Mouse (Mus musculus) megakaryocyte, adult 5-6 weeks (primary cell): ENCODE results near the gene Gm42878. TPM values are rescaled to one million over a fixed set of nuclear protein-coding genes. Genes with fewer than 3 reads are reported as not detected.
A peak's percentile ranks its signal among the peaks of the same experiment; 100 is the strongest.

Source experiments
- ATAC-seq: 2 replicates; pipeline ENCODE4 v1.8.0; 2016; ENCODE audit warnings: mild to moderate bottlenecking, inconsistent platforms; ENCODE audit not compliant: poor library complexity, severe bottlenecking
- total RNA-seq, 2 experiments: library from RNA; stranded (forward) in 1 of 2; stranded (reverse) in 1 of 2; fragments of 153-499, 151-499 nt in 1 of 2; fragments of 221-1000, 200-1000 nt in 1 of 2; gene quantifications; 2 replicates each; pipeline versions ENCODE4 v1.2.3 to v1.2.4; 2015 to 2017

Gm42878 gene
- total RNA-seq, 2 experiments from 2014 or later: not detected

GRCm38 (mm10) chr5:121501424-121501996, 43.8 kb downstream of the Gm42878 start:
- ATAC-seq: peak; percentile 93

GRCm38 (mm10) chr5:121500719-121501118, 44.6 kb downstream of the Gm42878 start:
- ATAC-seq: peak; percentile 73

GRCm38 (mm10) chr5:121493305-121493704, 52.0 kb downstream of the Gm42878 start:
- no peak for ATAC-seq

- ATAC-seq: no peak
These were observed 60.5 kb downstream of the Gm42878 start for GRCm38 (mm10) chr5:121484801-121485200.

- peak; percentile 83 for ATAC-seq
These were observed 67.6 kb downstream of the Gm42878 start for GRCm38 (mm10) chr5:121477680-121478079.

GRCm38 (mm10) chr5:121476040-121476439, 69.2 kb downstream of the Gm42878 start:
- no peak for ATAC-seq

GRCm38 (mm10) chr5:121474610-121475009, 70.7 kb downstream of the Gm42878 start:
- ATAC-seq: no peak

- no peak for ATAC-seq
These were observed 72.9 kb downstream of the Gm42878 start for GRCm38 (mm10) chr5:121472411-121472810.

- no peak for ATAC-seq
These were observed 75.7 kb downstream of the Gm42878 start for GRCm38 (mm10) chr5:121469566-121469965.

Other genes starting within 250 kb of the Gm42878 start
- gene Trafd1, start 159.8 kb downstream of the Gm42878 start, total RNA-seq (2015): 77.9 and 78.1 TPM in 2 replicates
- gene Trafd1, start 159.8 kb downstream of the Gm42878 start, total RNA-seq (2017): 92.5 and 94.1 TPM in 2 replicates
- 13.3 and 17.9 TPM in 2 replicates for gene Naa25, start 147.5 kb downstream of the Gm42878 start, total RNA-seq (2015)
- 25.6 and 32.2 TPM in 2 replicates for gene Naa25, start 147.5 kb downstream of the Gm42878 start, total RNA-seq (2017)
- not detected in 2 replicates for gene Tmem116, start 93.6 kb downstream of the Gm42878 start, total RNA-seq (2015)
- not detected in 2 replicates for gene Tmem116, start 93.6 kb downstream of the Gm42878 start, total RNA-seq (2017)
- gene Erp29, start 93.0 kb downstream of the Gm42878 start, total RNA-seq (2015): 266 and 273 TPM in 2 replicates
- 936 and 1,238 TPM in 2 replicates for gene Erp29, start 93.0 kb downstream of the Gm42878 start, total RNA-seq (2017)
- gene Adam1b, start 42.0 kb downstream of the Gm42878 start, total RNA-seq (2015): not detected in 2 replicates
- gene Adam1b, start 42.0 kb downstream of the Gm42878 start, total RNA-seq (2017): 0.24 TPM in 1 of 2 replicates, not detected in the other
- gene Adam1a, start within 50 bp of the Gm42878 start, total RNA-seq (2015): 2.1 and 3.1 TPM in 2 replicates
- gene Adam1a, start within 50 bp of the Gm42878 start, total RNA-seq (2017): 2.2 and 3.1 TPM in 2 replicates
- gene Mapkapk5, start 423 bp upstream of the Gm42878 start, total RNA-seq (2015): 105 and 106 TPM in 2 replicates
- gene Mapkapk5, start 423 bp upstream of the Gm42878 start, total RNA-seq (2017): 99.1 and 108 TPM in 2 replicates
- gene Aldh2, start 48.3 kb upstream of the Gm42878 start, total RNA-seq (2015): 137 and 142 TPM in 2 replicates
- 505 and 509 TPM in 2 replicates for gene Aldh2, start 48.3 kb upstream of the Gm42878 start, total RNA-seq (2017)
- gene Acad12, start 73.5 kb upstream of the Gm42878 start, total RNA-seq (2015): 1.1 and 5.4 TPM in 2 replicates
- gene Acad12, start 73.5 kb upstream of the Gm42878 start, total RNA-seq (2017): 2.1 and 5.5 TPM in 2 replicates
- 0.46 and 0.60 TPM in 2 replicates for gene Acad10, start 115.0 kb upstream of the Gm42878 start, total RNA-seq (2015)
- gene Acad10, start 115.0 kb upstream of the Gm42878 start, total RNA-seq (2017): 0.69 and 1.4 TPM in 2 replicates
- 22.7 and 25.6 TPM in 2 replicates for gene Brap, start 115.1 kb upstream of the Gm42878 start, total RNA-seq (2015)
- gene Brap, start 115.1 kb upstream of the Gm42878 start, total RNA-seq (2017): 53.5 and 71.5 TPM in 2 replicates
- 46.3 and 50.9 TPM in 2 replicates for gene Atxn2, start 165.9 kb upstream of the Gm42878 start, total RNA-seq (2015)
- 33.2 and 46.3 TPM in 2 replicates for gene Atxn2, start 165.9 kb upstream of the Gm42878 start, total RNA-seq (2017)